Mouse (Mus musculus): ENCODE data around the gene Tifa.

Tifa gene

GRCm38 (mm10) chr3:127780921-127781320 lies 8.7 kb upstream of the Tifa start:
- in situ Hi-C loops (cut with MboI; ENCODE audit: unreplicated experiment in 2 of 2): loop anchor here in 1 of 2 experiments (25.0 kb wide), 1 partner anchor 969 kb away; no protein-coding TSS in a partner anchor

- in situ Hi-C loops (cut with MboI; ENCODE audit: unreplicated experiment in 2 of 2): loop anchor here in 1 of 2 experiments (25.0 kb wide), 1 partner anchor 971 kb away; no protein-coding TSS in a partner anchor
These were observed 6.7 kb upstream of the Tifa start for GRCm38 (mm10) chr3:127782921-127783320.

DNA sequence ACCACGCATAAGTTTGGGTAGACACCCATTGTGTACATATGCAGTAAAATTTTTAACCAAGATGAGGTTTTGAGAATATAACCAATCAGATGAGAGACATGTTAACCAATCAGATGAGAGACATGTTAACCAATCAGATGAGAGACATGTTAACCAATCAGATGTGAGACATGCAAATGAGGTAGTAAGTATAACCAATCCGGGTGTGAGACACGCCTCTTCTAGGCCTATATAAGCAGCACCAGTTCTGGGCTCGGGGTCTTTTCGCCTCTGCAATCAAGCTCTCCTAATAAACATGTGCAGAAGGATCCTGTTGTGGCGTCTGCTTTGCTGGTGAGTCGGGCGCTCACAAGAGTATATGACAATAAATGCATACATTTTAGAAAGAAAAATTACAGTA lies 5.9 kb upstream of the Tifa start:
- in situ Hi-C loops (cut with MboI; ENCODE audit: unreplicated experiment in 2 of 2): loop anchor here in 1 of 2 experiments (25.0 kb wide), 1 partner anchor 971 kb away; no protein-coding TSS in a partner anchor

DNA sequence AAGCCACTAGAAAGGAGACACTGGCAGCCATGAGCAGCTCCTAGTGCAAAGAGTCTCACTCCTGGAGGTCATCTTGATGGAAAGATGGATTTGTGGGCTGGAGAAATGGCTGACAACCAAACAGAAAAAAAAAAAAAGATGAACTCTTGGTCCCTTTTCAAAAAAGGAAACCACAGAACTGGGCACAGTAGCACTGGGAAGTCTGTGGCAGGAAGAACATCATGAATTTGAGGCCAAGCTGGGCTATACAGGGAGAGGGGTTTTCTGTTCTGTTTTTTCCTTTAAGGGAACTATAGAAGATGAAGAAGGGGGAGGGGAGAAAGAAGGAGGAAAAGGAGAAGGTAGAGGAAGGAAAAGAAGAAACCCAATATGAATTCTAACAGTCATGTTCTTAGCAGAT lies 2.6 kb upstream of the Tifa start:
- in situ Hi-C loops (cut with MboI; ENCODE audit: unreplicated experiment in 2 of 2): loop anchor here in 1 of 2 experiments (25.0 kb wide), 1 partner anchor 975 kb away; no protein-coding TSS in a partner anchor

DNA sequence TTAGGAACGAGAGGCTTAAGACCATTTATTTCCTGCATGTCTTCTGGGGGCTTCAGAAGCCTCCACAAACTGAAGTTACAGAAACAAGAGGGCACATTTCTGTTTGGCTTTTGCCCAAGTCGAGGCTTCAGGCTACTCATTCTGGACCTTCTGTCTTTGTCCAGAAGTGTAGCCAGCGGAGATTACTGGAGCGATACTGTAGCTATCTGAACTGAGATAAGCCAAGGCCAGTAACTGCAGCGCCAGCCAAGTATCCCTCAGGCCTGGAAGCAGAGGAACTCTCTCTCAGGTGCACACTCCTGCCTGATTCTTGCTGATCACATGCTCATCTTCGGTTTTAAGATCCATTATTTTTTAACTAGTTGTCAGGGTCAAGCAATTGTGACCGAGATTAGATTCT lies 1.6 kb upstream of the Tifa start:
- in situ Hi-C loops (cut with MboI; ENCODE audit: unreplicated experiment in 2 of 2): loop anchor here in 1 of 2 experiments (25.0 kb wide), 1 partner anchor 976 kb away; no protein-coding TSS in a partner anchor

GRCm38 (mm10) chr3:127788919-127789318 lies 686 bp upstream of the Tifa start:
- in situ Hi-C loops (cut with MboI; ENCODE audit: unreplicated experiment in 2 of 2): loop anchor here in 1 of 2 experiments (25.0 kb wide), 1 partner anchor 977 kb away; no protein-coding TSS in a partner anchor

- in situ Hi-C loops (cut with MboI; ENCODE audit: unreplicated experiment in 2 of 2): loop anchor here (5.0 to 25.0 kb wide), 2 partner anchors 37 to 978 kb away; no protein-coding TSS in a partner anchor
These were observed 840 bp downstream of the Tifa start for GRCm38 (mm10) chr3:127790234-127791055.

GRCm38 (mm10) chr3:127791056-127791483 lies 1.5 kb downstream of the Tifa start:
- in situ Hi-C loops (cut with MboI; ENCODE audit: unreplicated experiment in 2 of 2): loop anchor here (5.0 to 25.0 kb wide), 2 partner anchors 36 to 979 kb away; no protein-coding TSS in a partner anchor

- in situ Hi-C loops (cut with MboI; ENCODE audit: unreplicated experiment in 2 of 2): loop anchor here (5.0 to 25.0 kb wide), 2 partner anchors 35 to 980 kb away; no protein-coding TSS in a partner anchor
These were observed 2.3 kb downstream of the Tifa start for GRCm38 (mm10) chr3:127791595-127792561.

DNA sequence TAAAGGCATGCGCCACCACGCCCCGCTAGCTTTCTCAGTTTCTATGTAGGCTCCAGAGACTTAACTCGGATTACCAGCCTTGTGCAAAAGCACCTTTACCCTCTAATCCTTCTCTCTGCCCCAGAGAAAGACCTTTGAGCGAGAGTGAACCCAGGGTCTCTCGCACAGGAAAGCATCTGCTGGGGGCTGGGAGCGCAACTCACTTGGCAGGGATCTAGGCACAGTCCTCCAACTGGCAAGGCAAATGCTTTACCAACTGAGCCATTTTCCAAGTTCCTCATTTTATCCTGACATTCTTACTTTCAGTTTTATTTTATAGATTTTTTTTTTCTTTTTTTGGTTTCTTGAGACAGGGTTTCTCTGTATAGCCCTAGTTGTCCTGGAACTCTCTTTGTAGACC lies 3.4 kb downstream of the Tifa start:
- in situ Hi-C loops (cut with MboI; ENCODE audit: unreplicated experiment in 2 of 2): loop anchor here (5.0 to 25.0 kb wide), 2 partner anchors 34 to 981 kb away; no protein-coding TSS in a partner anchor

DNA sequence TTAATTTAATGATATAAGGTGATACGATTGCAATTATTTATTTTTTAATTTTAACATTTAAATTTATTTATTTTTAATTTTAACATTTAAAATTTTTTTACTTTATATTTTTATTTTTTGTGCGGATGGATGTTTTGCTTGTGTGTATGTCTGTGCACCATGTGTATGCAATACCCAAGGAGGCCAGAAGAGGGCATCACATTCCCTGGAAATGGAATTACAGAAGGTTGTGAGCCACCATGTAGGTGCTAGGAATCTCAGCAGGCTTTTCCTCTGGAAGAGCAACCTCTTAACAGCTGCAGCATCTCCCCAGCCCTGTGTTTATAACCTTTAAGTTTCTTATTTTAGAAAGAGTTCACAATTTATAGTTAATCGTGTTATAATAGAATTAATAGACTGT lies 6.2 kb downstream of the Tifa start:
- in situ Hi-C loops (cut with MboI; ENCODE audit: unreplicated experiment in 2 of 2): loop anchor here in 1 of 2 experiments (25.0 kb wide), 1 partner anchor 983 kb away; no protein-coding TSS in a partner anchor

DNA sequence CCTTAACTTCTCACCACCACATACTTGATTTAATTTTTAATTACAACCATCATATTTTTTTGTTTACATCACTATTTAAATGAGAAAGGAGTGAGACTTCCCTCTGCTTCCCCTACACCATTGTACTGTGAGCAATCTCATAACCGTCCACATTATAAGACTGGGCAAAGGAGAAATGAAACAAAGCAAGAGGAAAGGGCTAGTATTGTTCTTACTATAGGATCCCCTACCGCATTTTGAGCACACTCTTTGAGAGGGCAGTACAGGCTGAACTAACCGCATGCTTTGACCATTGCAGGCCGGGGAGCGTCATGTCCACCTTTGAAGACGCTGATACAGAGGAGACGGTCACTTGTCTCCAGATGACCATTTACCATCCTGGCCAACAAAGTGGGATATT lies 6.7 kb downstream of the Tifa start:
- in situ Hi-C loops (cut with MboI; ENCODE audit: unreplicated experiment in 2 of 2): loop anchor here in 1 of 2 experiments (25.0 kb wide), 1 partner anchor 984 kb away; no protein-coding TSS in a partner anchor

GRCm38 (mm10) chr3:127801162-127801561 lies 11.6 kb downstream of the Tifa start:
- in situ Hi-C loops (cut with MboI; ENCODE audit: unreplicated experiment in 2 of 2): loop anchor here in 1 of 2 experiments (25.0 kb wide), 2 partner anchors 1214 to 1536 kb away; partner anchors contain the start of genes Camk2d and Enpep

GRCm38 (mm10) chr3:127802814-127803213 lies 13.2 kb downstream of the Tifa start:
- in situ Hi-C loops (cut with MboI; ENCODE audit: unreplicated experiment in 2 of 2): loop anchor here in 1 of 2 experiments (25.0 kb wide), 2 partner anchors 1216 to 1534 kb away; partner anchors contain the start of genes Camk2d and Enpep

DNA sequence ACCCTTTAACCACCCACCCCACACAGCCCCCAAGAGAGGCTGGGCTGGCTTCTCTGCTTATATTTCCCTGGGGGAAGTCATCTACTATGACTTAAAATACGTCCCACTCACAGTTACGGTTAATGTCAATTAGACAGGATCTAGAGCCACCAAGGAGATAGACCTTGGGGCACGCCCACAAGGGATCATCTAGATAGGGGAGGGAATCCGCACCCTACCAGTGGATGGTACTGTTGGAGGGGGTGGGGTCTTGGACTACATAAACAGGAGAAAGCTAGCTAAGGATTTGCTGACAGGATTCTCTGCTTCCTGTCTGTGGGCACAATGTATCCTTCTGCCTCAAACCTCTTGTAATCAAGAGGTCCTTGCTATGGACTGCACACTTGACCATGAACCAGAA lies 14.8 kb downstream of the Tifa start:
- in situ Hi-C loops (cut with MboI; ENCODE audit: unreplicated experiment in 2 of 2): loop anchor here in 1 of 2 experiments (25.0 kb wide), 2 partner anchors 1217 to 1533 kb away; partner anchors contain the start of genes Camk2d and Enpep

GRCm38 (mm10) chr3:127805071-127805470 lies 15.5 kb downstream of the Tifa start:
- in situ Hi-C loops (cut with MboI; ENCODE audit: unreplicated experiment in 2 of 2): loop anchor here in 1 of 2 experiments (25.0 kb wide), 2 partner anchors 1218 to 1532 kb away; partner anchors contain the start of genes Camk2d and Enpep

DNA sequence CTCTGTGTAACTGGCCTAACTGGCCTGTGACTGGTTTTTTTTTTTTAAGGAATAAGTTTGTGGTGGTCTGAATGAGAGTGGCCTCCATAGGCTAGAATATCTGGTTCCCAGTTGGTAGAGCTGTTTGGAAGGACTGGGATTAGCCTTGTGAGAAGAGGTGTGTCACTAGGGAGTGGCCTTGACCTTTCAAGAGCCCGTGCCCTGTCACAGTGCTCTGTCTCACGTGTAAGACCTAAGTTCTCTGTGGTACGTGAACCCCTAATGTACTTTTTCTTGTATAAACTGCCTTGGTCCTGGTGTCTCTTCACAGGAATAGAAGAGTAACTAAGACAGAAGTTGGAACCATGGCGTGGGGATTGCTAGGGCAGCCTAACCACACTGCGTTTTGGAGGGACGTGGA lies 16.4 kb downstream of the Tifa start:
- in situ Hi-C loops (cut with MboI; ENCODE audit: unreplicated experiment in 2 of 2): loop anchor here in 1 of 2 experiments (25.0 kb wide), 2 partner anchors 1219 to 1531 kb away; partner anchors contain the start of genes Camk2d and Enpep

- in situ Hi-C loops (cut with MboI; ENCODE audit: unreplicated experiment in 2 of 2): loop anchor here in 1 of 2 experiments (25.0 kb wide), 2 partner anchors 1221 to 1529 kb away; partner anchors contain the start of genes Camk2d and Enpep
These were observed 18.2 kb downstream of the Tifa start for GRCm38 (mm10) chr3:127807846-127808245.

DNA sequence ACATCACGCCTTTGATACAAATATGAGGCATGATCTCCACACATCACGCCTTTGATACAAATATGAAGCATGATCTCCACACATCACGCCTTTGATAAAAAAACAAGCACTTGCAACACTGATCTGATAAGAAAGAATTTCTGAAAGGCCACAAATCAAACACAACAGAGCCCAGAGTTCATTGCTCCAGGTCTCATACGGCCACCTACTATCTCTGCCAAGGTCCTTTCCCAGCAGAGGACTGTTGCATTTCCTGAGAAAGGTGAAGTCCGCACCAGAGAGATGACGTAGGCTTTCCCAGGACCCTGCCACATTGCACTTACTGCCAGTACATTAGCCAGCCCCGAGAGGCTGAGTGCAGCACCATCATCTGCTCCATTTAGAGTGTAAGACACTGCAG lies 19.5 kb downstream of the Tifa start:
- in situ Hi-C loops (cut with MboI; ENCODE audit: unreplicated experiment in 2 of 2): loop anchor here in 1 of 2 experiments (25.0 kb wide), 2 partner anchors 1222 to 1528 kb away; partner anchors contain the start of genes Camk2d and Enpep
